Mouse (Mus musculus) NIH3T3 (cell line): ENCODE measurements at regions not wholly inside any gene's neighbourhood (a gene's known extent, or its start where the extent isn't known, plus 50 kb on each side); places are given as distances from the start of the nearest gene placed in this dataset.

ENCODE experiments used
- DNase-seq: peaks from one replicate; pipeline ENCODE4 v3.0.0-alpha.2; 2012; ENCODE audit warnings: low read depth

DNA sequence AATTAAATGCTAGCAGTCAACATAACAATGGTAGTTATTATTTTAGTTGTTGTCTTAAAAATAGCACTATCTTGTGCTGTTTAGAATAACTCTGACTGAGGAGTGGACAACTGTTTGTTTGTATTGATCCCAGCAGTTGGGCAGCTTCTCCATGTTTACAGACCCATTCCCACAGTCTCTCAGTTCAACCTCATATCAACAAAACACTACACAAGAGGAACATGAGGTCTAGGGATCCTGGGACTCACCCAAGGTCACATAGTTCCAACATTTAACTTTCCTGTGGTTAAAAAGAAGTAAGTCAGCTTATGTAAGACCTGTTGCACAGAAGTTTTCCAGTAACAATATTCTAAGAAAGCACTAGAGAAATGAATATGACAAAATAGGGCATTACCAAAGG is 203.0 kb upstream of the Usp24 start:
- DNase-seq = no peak

DNA sequence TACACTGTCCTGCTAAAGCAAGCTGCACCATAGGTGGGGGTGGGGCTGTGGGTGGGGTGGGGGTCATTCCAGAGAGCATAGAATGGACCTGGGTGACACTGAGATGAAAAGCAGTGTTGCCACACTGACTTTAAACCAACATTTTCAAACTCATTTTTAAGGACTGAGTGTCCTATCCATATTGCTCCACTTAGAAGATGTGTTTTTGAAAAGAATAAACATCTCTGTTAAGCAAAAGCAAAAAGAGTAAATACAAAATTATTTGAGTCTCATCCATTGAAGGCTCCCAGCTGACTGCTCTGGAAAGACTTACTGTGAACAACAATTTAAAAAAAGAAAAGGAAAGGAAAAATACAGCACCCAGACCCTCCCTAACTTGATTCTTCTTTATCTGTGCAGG is 202.3 kb upstream of the Usp24 start:
- no peak for DNase-seq

DNA sequence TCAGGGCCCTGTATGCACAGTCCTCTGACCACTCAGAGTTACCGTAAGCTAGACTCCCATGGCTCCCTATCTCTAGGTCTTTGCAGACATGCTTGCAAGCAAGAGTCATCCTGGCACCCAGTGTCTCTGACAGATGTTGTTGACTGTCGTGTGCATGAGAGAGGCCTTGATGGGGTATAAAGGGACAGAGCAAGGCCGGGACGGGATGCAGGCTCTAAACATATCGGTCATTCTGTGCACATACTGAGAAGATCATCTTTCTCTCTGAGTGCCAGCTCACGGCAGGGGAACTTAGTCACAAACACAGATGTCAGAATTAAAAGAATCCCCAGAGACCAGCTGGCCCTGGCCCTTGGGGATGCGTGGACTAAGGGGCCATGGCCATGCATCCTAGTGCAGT is 199.4 kb upstream of the Usp24 start:
- DNase-seq = peak; percentile 25

DNA sequence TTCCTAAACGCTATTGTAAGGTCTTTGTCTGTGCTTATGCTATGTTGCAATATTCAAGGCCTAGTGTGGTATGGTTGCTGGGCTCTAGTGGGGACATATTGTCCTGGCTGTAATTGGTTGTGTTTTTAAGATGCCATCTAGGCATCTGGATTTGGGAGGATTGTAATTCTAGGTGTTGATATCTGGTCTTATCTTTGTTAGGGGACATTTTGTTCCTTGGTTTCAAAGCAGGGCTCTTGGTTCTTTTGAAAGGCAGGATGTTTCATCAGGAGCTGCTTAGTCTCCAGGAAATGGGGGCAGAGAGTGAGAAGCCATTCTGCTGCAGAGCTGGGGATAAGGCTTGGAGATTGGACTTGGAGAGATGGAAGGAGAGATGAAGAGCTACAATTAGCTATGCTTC is 194.7 kb upstream of the Usp24 start:
- no peak for DNase-seq

DNA sequence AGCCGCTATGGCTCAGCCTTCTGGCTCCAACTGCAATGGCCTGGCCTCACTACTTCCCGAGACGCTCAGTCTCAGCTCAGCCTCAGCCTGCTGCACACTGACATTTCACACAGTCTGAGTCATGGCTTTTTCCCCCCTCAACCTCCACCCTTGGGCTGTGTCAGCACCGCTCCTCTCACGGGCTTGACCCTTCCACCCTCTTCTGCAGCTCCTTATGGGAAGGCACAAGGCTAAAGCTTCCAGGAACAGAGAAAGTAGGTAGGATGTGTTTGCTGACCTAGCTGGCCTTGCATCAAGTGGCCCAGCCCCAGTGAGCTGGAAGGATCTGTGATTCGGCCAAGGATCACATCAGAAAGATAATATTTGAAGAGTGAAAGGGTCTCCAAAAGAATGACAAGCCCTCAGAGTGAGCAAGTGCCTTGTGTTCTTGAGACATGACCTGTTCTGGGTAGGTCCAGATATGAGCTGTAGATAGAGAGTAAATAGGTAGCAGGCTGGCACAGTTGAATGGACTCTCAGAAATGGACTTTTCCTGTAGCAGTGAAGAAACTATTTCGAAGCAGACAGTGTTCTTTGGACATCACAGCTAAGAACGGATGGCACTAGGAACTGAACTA is 192.9 kb upstream of the Usp24 start:
- peak; percentile 60 for DNase-seq

DNA sequence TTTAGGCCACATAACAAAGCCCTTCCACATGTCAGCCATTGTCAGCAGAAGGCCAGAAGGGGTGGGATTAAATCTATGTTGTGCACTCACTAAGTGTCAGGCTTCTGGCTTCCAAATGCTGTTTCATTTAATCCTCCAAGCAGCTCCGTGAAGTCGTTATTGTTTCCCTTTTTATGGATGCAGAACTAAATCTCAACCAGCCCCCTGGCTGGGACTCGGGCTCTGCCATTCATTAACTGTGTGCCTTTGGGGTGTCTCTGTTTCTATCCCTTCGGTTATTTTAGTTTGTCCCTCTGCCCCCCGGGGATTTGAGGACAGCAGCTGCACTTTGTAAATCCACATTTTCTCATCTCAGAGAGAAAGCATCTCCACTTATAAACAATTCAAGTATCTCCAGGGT is 188.8 kb upstream of the Usp24 start:
- no peak for DNase-seq

DNA sequence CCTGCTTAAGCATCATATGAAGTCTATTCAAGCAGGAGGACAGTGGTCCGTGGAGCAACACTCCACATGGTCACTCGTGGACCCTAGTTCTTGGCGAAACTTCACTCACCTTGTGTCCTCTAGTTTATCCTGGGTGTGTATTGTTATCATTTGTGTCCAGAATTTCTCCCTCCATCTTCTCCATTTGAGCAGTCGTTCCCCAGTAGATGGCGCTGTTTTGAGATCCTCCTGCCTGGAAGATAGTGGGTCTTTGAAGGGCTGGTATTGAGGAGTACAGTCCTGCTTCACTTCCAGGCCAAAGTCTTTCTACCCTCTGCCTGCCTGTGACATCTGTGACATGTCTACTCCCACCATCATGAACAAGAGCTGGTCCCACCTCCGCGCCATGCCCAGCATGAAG is 188.4 kb upstream of the Usp24 start:
- DNase-seq = peak; percentile 50

DNA sequence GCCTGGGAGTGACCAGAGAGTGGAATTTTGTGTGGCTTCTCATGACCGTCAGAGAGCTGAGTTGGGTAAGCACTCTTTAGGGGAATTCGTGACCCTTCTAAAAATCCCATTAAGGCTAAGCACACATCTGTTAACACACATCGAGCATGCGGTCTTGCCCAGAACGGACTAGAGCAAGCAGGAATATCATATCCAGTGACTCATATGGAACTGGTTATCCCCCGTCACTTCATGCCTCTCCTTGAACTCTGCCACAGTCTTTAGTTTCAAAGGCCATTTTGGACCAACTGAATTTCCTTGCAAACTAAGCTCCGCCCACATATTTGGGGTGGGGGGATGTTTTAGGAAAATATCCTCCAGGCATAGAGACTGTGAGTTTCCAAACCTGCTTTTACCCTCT is 186.7 kb upstream of the Usp24 start:
- peak; percentile 34 for DNase-seq

DNA sequence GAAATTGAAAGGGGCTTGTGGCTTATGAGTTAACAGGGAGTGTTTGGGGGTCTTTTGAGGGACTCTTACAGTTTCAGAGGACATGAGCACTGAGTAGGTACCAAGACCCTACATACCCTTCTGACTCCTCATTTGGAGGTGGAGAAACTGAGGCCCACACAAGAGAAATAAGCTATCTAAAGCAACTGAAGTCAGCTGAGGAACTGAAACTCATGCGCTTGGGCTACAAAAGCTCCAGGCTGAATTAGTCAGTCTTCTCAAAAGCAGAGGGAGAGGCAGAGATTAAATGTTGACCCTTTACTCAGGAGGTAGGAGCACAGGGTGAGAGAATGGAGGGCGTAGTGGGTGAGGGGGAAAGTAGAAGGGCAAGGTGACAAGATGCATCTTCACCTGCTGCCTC is 186.2 kb upstream of the Usp24 start:
- no peak for DNase-seq

DNA sequence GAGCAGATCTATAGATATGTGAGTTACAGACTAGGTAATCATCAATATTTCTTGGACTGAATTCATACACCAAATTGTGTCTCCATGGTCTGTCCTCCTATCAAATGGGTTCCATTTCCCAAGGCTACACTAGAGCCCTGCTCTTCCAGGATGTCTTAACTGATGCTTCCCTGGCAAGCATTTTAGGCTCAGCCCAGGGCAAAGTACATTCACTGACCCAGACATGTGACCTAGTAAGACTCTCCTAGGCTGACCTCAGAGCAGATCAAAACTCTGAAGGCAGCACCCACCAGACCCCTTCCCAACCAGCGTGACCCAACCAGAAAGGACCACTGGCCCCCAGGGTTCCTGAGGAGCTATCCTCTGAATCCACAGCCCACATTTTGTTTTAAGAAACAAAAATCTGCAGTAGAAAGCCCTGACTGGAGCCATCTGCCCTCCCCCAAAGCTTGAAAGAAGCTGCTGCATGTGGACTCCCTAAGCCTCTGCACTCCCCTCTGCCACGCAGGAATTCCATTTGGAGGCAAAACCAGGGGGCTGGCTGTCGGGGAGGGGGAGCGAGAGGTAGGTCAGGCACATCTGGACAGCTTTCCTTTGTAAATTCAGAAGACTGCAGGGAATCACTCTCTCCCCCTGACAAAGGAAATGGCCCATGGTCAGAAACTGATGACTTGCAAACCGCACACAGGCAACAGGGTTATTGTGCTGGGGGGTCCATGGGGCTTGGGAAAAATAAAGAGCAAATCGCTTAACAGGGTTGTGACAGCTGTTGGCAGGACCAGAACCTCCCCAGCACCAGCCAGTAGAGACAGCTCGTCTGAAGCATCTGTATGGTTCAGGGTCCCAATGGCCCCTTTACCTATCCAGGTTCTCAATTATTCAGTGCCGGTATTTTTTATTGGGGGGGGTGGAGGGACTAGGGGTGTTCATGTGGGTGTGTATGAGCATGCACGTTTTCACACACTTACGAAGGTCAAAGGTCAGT is 182.0 kb upstream of the Usp24 start:
- DNase-seq = no peak

DNA sequence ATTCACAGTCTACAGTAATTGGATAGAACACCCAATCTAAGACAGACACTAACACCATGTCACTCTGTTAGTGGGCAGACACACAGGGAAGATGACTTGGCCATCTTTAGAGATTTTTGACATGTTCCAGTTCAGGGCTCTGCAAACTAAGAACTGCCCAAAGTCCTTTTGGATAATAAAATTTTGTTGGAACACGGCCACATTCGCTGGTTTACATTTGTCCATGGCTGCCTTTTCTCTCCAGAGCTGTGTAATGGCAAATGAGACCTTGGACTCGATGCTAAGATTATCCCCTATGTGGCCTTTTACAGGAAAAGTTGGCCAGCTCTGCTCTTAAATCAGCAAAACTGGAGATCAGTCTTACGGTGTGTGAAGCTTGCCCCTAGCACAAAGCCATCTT is 173.3 kb upstream of the Usp24 start:
- DNase-seq = no peak

DNA sequence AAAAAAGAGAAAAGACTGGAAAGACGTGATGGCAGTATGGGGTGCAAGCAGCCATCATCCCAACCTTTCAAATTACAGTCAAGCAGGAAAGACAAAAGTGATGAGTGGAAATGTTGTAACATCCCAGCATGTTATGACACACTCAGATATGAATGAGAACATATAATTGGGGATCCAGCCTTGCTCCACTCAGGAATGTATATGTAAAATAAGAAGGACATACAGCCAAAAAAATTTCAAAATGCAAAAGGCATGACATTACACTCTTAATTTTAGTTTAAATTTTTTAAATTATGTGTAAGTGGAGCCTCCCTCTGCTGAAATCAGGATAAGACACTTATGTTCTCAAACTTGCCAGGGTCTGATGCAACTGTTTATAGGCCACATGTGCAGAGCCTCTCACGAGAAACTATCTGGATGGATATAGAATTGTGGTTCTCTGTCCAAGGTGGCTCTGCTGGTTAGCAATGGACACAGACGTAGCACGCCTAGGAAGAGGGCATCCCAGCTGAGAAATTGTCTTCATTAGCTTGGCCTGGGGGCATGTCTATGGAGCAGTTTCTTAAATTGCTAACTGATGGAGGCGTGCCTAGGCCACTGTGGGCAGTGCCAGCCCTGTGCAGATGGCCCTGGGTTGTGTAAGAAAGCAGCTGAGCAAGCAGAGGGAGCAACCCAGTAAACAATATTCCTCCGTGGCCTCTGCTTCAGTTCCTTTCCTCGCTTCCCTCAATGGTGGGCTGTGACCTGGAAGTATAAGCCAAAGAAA is 171.5 kb upstream of the Usp24 start:
- DNase-seq = peak; percentile 82

DNA sequence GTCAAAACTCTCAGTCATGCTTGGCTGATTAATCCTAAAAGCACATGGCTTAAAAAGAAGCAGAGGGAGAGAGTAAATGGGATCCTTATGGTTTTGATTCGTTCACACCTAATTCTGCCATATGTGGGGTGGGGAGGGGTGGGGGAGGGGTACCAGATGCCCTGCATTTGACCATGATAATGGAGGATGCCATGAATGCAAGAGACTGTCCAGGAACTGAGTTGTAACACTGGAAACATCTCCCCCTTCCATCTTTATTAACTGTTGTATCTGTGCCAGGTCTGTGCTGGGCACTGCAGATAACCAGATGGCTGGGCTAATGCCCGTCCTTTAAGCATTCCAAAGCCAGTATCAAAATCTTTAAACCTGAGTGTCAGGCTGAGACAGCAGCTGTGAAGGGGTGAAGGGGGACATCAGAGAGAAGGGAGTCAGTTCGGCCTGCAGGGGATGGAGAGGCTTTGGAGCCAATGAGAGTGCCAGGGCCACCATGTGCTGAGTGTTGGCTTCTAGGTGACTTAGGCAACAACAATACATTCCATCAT is 169.0 kb upstream of the Usp24 start:
- peak; percentile 25 for DNase-seq

DNA sequence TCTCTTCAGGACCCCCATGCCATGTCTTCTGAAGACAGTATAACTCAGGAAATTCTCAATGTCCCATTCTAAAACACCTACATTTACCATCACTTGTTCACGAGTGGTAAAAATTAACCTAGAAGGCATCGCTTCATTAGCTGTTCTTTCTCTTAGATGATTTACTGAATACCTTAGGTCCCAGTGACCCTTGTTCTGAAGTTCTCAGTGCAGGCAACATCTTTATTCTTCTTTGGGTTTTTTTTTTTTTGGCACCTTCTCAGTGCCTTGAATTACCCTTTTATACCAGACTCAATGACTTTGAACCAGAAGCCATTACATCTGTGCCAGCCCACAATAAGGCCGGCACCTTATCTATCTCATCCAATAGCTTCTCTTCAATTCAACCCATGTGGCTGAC is 167.1 kb upstream of the Usp24 start:
- no peak for DNase-seq

DNA sequence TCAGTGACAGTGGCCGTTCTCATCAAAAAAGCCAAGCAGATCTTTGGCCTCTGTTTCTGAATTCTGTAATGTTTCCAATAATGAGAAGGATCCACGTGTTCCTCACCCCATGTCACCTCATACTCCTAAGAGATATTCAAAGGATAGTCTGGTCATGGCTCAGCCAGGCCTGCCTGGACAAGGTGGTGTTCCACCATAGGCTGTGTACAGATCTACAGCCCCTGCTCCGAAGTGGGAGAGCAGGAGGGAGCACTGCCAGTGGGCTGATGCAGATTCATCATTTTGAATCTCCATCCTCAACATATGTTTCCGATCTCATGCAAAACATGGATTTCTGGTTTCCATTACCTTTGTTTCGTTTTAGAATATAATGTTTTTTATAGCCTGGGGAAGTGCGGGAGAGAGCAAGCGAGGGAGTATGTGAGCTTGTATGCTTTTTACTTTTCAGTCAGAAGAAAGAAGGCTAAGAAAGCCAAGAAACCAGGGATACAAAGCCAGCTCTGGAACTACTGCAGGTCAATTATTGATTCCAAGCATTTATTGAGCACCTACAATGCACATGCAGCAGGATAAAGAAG is 166.5 kb upstream of the Usp24 start:
- peak; percentile 50 for DNase-seq

DNA sequence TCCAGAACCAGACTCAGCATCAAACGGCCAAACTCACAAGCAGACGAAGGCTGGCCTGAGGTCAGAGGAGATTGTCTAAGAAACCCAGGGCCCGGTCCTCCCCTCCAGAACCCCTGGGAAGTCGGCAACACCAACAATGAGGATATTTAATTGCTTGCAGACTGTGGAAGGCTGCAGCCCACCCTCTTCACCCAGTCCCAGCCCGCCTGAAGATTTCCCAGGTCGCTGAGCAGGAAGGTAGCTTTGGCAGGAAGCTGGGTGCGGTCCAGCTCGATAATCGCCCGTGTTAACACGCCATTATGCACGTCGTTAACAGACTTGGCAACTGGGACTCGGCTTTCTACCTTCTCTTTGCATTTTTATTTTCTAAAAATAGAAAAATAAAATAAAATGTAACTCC is 165.2 kb upstream of the Usp24 start:
- DNase-seq = no peak

DNA sequence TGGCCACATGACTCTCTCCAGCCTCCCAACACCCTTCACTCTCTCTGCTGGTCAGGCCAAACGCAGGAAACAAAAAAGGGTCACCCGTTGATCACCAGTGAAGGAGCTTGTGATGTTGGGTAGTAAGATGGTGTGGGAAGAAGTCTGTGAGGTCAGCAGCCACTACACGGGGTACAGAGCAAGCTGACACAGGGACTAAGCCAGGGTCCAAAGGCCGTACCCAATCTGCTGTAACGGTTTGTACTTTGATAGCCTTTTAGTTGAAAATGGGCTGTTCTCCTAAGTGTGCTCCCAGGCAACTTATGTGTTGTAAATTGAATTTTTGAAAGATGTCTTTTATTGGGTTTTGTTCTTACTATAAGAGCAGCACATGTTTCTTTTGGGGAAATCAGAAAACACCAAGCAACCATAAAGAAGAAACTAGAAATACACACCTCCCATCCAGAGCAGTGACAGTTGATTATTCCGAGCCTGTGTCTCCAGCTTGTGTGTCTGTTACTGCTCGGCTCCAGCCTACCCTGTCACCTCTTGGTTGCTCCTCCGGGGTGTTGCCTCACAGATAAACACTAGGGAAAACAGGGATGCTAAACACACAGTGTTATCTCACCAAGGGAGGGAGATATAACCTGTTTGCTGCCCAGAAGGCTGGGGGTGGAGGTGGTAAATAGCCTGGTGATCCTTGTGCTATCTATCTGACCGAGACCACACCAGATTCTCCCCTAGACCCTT is 158.4 kb upstream of the Usp24 start:
- no peak for DNase-seq

DNA sequence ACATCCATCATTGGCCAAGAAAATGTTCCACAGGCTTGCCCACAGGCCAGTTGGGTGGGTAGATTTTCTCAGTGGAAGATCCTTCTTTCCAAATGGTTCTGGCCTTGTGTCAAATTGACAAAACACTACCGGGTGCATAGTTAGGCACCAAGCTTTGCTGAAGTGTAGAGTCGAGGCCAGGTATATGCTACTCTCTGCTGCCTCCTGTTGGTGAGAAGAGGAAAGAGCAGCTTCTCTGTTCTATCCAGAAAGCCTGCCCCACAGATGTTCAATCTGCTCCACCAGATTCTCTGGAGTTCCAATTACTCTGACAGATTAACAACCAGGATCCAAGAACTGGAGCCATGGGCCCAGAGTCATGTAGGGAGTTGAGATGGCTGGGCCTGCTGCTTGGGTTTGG is 154.4 kb upstream of the Usp24 start:
- DNase-seq = peak; percentile 17

DNA sequence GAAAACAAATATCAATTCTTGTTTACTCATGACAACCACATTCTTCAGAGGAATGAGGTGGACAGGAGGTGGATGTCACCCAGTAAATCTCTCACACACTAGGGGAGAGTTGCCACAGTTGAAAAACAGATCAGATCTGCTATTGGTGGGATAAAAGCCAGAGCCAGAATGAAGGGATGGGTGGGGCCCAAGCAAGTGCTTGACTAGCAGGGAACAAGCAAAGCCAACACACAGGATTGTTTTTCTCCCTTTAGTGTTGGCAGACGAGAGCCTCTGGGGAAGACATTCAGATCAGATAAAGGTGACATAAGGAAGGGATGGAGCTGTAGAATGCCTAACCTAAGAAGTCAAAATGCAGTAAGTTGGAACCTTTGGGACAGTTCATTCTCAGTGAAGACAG is 153.5 kb upstream of the Usp24 start:
- no peak for DNase-seq

DNA sequence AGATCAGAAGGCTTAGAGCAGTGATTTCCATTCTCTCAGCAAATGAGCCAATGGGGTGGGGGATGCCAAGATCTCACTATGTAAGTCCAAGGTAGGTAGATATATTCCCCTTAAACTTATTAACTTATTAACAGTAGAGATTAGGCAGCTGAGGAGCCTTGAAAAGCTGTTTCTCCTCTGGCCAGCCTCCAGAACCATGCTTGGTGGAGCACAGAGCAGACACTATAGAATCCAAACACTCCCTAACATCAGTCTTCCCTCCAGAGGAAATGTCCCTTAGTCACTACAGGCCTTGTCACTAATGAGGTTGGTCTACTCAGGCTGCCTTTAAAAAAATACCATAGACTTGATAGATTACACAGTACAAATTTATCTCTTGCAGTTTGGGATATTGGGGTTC is 152.8 kb upstream of the Usp24 start:
- no peak for DNase-seq

DNA sequence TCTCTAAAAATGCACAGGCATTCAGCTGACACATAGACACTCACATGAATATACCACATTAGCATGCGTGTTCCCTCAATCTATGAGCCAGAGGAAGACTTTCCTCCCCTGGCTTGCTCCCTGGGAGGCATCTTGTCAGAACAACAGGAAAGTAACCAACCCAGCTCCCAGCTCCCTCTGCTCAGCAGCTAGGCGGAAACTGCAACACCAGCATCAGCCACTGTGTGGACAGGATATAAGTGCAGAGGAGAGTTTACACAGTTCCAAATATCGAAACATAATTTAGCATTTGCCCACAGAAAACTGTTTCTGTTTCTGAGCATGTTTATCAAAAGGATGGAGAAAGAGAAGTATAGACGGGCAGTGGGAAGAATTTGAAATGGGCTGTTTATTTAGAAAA is 148.3 kb upstream of the Usp24 start:
- peak; percentile 31 for DNase-seq

DNA sequence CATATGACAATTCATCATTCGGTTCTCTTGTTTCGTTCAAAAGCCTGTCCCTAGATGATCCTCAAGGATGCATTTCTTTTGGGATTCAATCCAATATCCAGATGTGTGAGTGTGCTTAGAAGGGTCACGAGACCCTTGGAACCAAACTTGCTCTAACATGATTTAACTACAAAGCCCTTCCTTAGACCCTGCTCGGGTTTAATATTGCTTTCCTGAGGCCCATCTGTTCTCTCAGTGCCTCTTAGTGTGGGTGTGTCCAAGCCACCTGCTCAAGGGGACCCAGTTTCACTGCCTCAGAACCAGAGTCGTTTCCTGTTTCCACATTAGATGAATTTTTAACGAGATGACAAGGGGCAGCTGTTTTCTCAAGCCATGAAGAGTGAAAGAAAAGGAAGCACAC is 147.3 kb upstream of the Usp24 start:
- DNase-seq = no peak
